Mouse (Mus musculus) kidney, embryonic 15.5 days (tissue): Measurements from ENCODE around the gene Atp8a1. TPM values are rescaled to one million over a fixed set of nuclear protein-coding genes. Genes with fewer than 3 reads are reported as not detected.

Source experiments
- ATAC-seq: fragments of 200-750 bp; cut with Nextera tagmentation; replicated peaks from 2 replicates; pipeline ENCODE4 v1.8.0; 2017; ENCODE audit warnings: moderate TSS enrichment; ENCODE audit not compliant: low FRiP score
- H3K27ac ChIP-seq: fragments of 300-500 bp; sonication (generic); 2 replicates; pipeline ENCODE4 v1.5.1; 2015; ENCODE audit warnings: mild to moderate bottlenecking, inconsistent platforms
- H3K27me3 ChIP-seq: fragments of 300-500 bp; sonication (generic); 2 replicates; pipeline ENCODE4 v1.6.1; 2015; ENCODE audit warnings: inconsistent platforms
- H3K36me3 ChIP-seq: fragments of 300-500 bp; sonication (generic); 2 replicates; pipeline ENCODE4 v1.6.1; 2015; ENCODE audit warnings: inconsistent platforms
- H3K4me1 ChIP-seq: fragments of 300-500 bp; sonication (generic); 2 replicates; pipeline ENCODE4 v1.6.1; 2015; ENCODE audit warnings: inconsistent platforms
- H3K4me2 ChIP-seq: fragments of 300-500 bp; sonication (generic); 2 replicates; pipeline ENCODE4 v1.6.1; 2015; ENCODE audit warnings: moderate library complexity, mild to moderate bottlenecking, inconsistent platforms
- H3K4me3 ChIP-seq: fragments of 300-500 bp; sonication (generic); replicated peaks from 2 replicates; pipeline ENCODE4 v1.5.1; 2015; ENCODE audit warnings: mild to moderate bottlenecking, inconsistent platforms
- H3K9ac ChIP-seq: fragments of 300-500 bp; sonication (generic); 2 replicates; pipeline ENCODE4 v1.6.1; 2015; ENCODE audit warnings: mild to moderate bottlenecking, inconsistent platforms
- H3K9me3 ChIP-seq: fragments of 300-500 bp; sonication (generic); replicated peaks from 2 replicates; pipeline ENCODE4 v1.6.1; 2016; ENCODE audit warnings: inconsistent platforms
- WGBS: fragments of 180-500 bp; shearing (Covaris S2); methylation state at CpG from one replicate; pipeline ENCODE4 v1.1.7; 2015; ENCODE audit warnings: mixed read lengths; 5-methylcytosine and 5-hydroxymethylcytosine counted together
- polyA plus RNA-seq: library from polyadenylated mRNA; unstranded; fragments of >200 nt; fragmentation: Nextera tagmentation; extraction: Ambion mirVana; gene quantifications from 2 replicates; pipeline ENCODE4 v1.2.1, GENCODE M21; 2015

Gene Atp8a1
- polyA plus RNA-seq, 1 experiment from 2014 or later: 11.5 TPM

DNA sequence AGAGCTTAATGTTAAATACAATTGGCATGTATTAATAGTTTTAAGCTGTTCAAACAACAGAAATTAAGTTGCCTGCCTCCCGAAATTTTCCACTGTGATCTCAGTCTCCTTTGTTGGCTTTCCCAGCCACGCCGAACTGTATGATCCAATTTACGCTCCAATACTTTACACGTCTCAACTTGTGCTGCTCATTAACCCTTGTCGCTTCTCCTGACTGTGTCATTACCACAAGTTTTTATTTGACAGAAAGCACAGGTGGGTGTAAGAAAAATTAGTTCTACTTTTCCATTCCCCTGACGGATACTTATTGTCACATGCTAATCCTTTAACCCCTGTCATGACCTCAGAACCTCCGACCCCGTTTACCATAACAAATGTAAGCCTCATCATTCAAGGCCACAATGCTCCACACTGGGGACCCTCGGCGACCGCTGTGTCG, 190.4 kb downstream of the Atp8a1 start:
- peaks cover 4% of the 10 kb centered on the region; the same call in 1 of the 2 replicates for H3K4me1 ChIP-seq
- 52% methylated on average over 13 of the region's 13 CpGs for WGBS
- no peaks in the 10 kb centered on the region for H3K9me3 ChIP-seq
- H3K27ac ChIP-seq: no peak overlapping the region
- H3K9ac ChIP-seq: no peak overlapping the region
- H3K4me2 ChIP-seq: no peak overlapping the region
- no peak overlapping the region for H3K4me3 ChIP-seq
- peaks cover 3% of the 10 kb centered on the region; the same call in 1 of the 2 replicates for H3K36me3 ChIP-seq
- no peaks in the 10 kb centered on the region for H3K27me3 ChIP-seq
- ATAC-seq: no peak

DNA sequence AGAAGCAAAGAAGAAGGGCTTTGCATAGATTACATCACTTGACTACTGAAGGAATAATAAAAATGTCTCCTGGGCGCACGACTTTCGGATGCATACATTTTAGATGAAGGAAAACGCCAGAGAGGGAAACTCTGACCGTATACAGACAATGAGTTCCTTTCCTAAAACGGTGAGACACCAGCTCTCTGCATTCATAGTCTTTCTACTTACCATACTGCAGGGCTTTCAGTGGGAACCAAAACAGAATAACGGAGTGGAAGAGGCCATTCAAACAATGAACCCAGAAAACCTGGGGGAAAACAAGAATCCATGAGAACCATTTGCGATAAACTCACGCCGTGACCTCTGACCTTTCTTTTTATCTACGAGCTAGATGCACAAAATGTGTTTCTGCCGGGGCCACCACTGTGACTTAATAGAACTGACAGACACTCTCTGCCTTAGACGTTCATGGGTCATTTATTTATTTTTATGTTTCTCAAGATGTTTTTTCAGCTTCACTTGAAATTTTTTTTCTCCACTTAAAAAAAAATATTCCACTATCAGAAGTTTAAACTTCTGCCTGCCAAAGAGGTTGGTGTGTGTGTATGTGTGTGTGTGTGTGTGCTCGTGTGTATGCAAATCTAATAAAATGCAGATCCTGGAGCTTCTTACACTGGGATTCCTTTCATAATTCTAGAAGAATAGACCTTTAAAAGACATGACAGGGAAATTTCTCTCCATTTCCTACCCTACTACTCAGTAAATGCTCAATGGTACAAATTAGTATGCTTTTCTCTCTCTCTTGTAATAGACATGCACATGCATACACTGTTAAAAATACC, 191.3 kb downstream of the Atp8a1 start:
- H3K27ac ChIP-seq: peak overlapping the region; percentile 27; the same call in 1 of the 2 replicates

DNA sequence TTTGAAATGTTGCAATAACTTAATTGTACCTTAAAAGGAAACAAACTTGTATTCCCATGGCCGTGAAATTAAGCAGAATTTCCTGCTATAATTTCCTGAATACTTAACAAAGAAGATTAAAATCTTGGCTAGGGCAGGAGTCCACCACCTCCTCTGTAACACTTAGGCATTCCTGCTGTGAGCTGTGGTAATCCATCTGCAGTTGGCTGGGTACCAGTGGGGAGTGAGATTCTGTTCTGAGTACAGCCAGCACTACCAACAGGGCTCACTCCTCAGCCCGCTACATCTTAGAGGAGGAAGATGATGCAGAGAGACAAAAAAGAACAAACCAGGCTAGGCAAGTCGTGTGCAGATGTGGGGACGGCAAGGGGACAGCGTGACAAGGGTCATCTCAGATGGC, 192.7 kb downstream of the Atp8a1 start:
- no peak overlapping the region for H3K4me3 ChIP-seq
- H3K9me3 ChIP-seq: no peaks in the 10 kb centered on the region
- WGBS: 81% methylated on average over 5 of the region's 5 CpGs
- no peak for ATAC-seq
- H3K36me3 ChIP-seq: peaks cover 3% of the 10 kb centered on the region; the same call in 1 of the 2 replicates
- peaks cover 4% of the 10 kb centered on the region; the same call in 1 of the 2 replicates for H3K4me1 ChIP-seq
- H3K27me3 ChIP-seq: no peaks in the 10 kb centered on the region
- H3K4me2 ChIP-seq: no peak overlapping the region
- 0 out of 2 replicates have a peak overlapping the region, but pooled peaks have one; percentile 9 for H3K27ac ChIP-seq
- no peak overlapping the region for H3K9ac ChIP-seq

More for the DNA sequence above, 191.3 kb downstream of the Atp8a1 start:
- H3K4me3 ChIP-seq: no peak overlapping the region
- H3K27me3 ChIP-seq: no peaks in the 10 kb centered on the region
- WGBS: 62% methylated on average over 14 of the region's 14 CpGs
- peaks cover 4% of the 10 kb centered on the region; the same call in 1 of the 2 replicates for H3K4me1 ChIP-seq
- no peak overlapping the region for H3K9ac ChIP-seq
- H3K36me3 ChIP-seq: peaks cover 3% of the 10 kb centered on the region; the same call in 1 of the 2 replicates
- no peak overlapping the region for H3K4me2 ChIP-seq
- ATAC-seq: no peak
- no peaks in the 10 kb centered on the region for H3K9me3 ChIP-seq

- no peaks in the 10 kb centered on the region for H3K9me3 ChIP-seq
- ATAC-seq: no peak
- 87% methylated on average over 3 of the region's 3 CpGs for WGBS
These were observed 193.7 kb downstream of the Atp8a1 start for GRCm38 (mm10) chr5:67653543-67653942.

DNA sequence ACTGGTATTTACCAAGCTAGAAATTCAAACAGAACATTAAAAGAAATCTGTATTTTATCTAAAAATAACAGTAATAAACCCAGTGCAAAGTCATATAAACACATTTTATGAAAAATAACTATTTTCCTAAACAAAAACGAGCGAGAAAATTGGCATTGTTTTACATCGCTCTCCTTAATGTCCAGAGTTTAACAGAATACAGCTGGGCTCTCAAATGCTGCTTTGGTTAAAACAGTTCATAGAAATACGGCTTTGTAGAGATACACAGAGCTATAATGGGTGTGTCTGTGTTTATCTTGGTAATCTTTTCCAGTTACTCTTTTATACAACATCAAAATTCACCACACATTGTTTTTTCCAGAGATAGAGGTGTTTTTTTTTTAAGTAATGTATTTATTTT, 194.8 kb downstream of the Atp8a1 start:
- no peaks in the 10 kb centered on the region for H3K9me3 ChIP-seq
- no peak overlapping the region for H3K9ac ChIP-seq
- no peak for ATAC-seq
- 59% methylated on average over 4 of the region's 4 CpGs for WGBS
- H3K36me3 ChIP-seq: peaks cover 3% of the 10 kb centered on the region; the same call in 1 of the 2 replicates
- H3K4me1 ChIP-seq: peaks cover 4% of the 10 kb centered on the region; the same call in 1 of the 2 replicates
- no peaks in the 10 kb centered on the region for H3K27me3 ChIP-seq
- H3K27ac ChIP-seq: no peak overlapping the region
- H3K4me2 ChIP-seq: no peak overlapping the region
- no peak overlapping the region for H3K4me3 ChIP-seq

More at GRCm38 (mm10) chr5:67653543-67653942, 193.7 kb downstream of the Atp8a1 start:
- H3K4me3 ChIP-seq: no peak overlapping the region
- no peaks in the 10 kb centered on the region for H3K27me3 ChIP-seq
- no peak overlapping the region for H3K9ac ChIP-seq
- H3K4me1 ChIP-seq: peaks cover 4% of the 10 kb centered on the region; the same call in 1 of the 2 replicates
- H3K36me3 ChIP-seq: peaks cover 3% of the 10 kb centered on the region; the same call in 1 of the 2 replicates
- H3K4me2 ChIP-seq: no peak overlapping the region
- H3K27ac ChIP-seq: no peak overlapping the region

DNA sequence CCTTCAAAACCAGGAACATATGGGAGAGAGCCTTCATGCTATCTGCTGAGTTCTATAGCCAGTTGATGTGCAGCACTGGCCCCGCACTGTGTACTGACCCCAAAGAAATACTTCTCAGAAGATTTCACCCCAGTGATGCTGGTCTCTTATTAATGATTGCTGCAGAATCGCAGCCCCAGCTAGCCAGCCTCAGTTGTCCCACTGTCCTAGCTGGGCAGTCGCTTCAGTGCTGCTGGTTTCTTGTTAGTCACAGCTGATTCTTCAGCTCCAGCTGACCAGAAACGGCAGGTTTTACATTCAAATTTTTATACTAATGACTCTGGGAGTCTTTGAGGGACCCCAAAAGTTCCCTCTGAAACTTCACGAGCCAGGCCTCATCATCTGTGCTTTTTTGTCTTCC, 197.2 kb downstream of the Atp8a1 start:
- no peak overlapping the region for H3K4me3 ChIP-seq
- peaks cover 14% of the 10 kb centered on the region; the same call in 1 of the 2 replicates for H3K4me1 ChIP-seq
- WGBS: 93% methylated on average over 5 of the region's 5 CpGs
- no peaks in the 10 kb centered on the region for H3K9me3 ChIP-seq
- H3K36me3 ChIP-seq: peaks cover 3% of the 10 kb centered on the region; the same call in 1 of the 2 replicates
- H3K27ac ChIP-seq: no peak overlapping the region
- H3K9ac ChIP-seq: no peak overlapping the region
- H3K27me3 ChIP-seq: no peaks in the 10 kb centered on the region
- no peak overlapping the region for H3K4me2 ChIP-seq
- ATAC-seq: no peak

DNA sequence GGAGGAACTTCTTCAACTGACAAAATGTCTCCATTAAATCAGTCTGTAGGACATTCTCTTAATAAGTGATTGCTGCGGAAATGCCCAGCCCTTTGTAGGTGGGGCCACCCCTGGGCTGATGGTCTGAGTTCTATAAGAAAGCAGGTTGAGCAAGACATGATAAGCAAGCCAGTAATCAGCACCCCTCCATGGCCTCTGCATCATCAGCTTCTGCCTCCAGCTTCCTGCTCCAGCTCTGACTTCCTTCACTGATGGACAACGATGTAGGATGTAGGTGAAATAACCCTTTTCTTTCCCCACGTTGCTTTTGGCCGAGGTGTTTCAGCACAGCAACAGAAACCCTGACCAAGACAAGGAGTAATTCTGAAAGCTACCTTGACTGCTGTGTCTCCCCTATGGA, 198.1 kb downstream of the Atp8a1 start:
- no peak for ATAC-seq
- WGBS: 76% methylated on average over 4 of the region's 4 CpGs
- Histone ChIP-seq H3K9ac (no peak overlapping the region), H3K4me1 (peaks cover 14% of the 10 kb centered on the region; the same call in 1 of the 2 replicates), H3K9me3 (no peaks in the 10 kb centered on the region), H3K36me3 (peaks cover 5% of the 10 kb centered on the region; the same call in 1 of the 2 replicates), H3K4me3 (no peak overlapping the region), H3K4me2 (no peak overlapping the region), H3K27ac (no peak overlapping the region), H3K27me3 (no peaks in the 10 kb centered on the region)

DNA sequence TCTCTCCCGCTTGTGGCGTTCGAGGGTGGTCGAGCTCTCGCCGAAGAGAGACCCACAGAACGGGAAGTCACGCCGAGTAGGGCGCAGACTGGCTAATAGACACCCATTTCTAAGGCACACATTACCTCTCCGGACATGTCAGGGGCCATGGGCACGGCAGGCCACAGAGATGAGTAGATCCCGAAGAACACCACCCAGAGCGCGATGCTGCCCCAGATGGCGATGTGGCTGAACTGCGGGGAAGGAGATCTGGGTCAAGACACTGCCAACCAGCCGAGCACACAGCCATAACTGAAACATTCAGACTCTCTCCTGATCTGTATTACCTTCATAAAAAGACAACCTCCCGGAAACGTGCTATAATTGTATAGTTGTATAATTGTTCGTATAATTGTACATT, 199.7 kb downstream of the Atp8a1 start:
- Histone ChIP-seq H3K9me3 (no peaks in the 10 kb centered on the region), H3K4me3 (no peak overlapping the region), H3K4me1 (peaks cover 16% of the 10 kb centered on the region), H3K27me3 (no peaks in the 10 kb centered on the region), H3K36me3 (0 out of 2 replicates have a peak, but pooled peaks cover 3% of the 10 kb centered on the region), H3K27ac (no peak overlapping the region), H3K9ac (no peak overlapping the region), H3K4me2 (no peak overlapping the region)
- ATAC-seq: peak; percentile 68; the same call in 1 of the 2 replicates
- 83% methylated on average over 21 of the region's 21 CpGs for WGBS

GRCm38 (mm10) chr5:67646756-67647529, 200.3 kb downstream of the Atp8a1 start:
- ATAC-seq: no peak
- peaks cover 22% of the 10 kb centered on the region for H3K4me1 ChIP-seq
- no peaks in the 10 kb centered on the region for H3K27me3 ChIP-seq
- 43% methylated on average over 20 of the region's 20 CpGs for WGBS
- H3K9ac ChIP-seq: no peak overlapping the region
- H3K9me3 ChIP-seq: no peaks in the 10 kb centered on the region
- H3K4me3 ChIP-seq: no peak overlapping the region
- peak overlapping the region; percentile 20; the same call in 1 of the 2 replicates for H3K4me2 ChIP-seq
- H3K36me3 ChIP-seq: 0 out of 2 replicates have a peak, but pooled peaks cover 3% of the 10 kb centered on the region
- H3K27ac ChIP-seq: no peak overlapping the region

DNA sequence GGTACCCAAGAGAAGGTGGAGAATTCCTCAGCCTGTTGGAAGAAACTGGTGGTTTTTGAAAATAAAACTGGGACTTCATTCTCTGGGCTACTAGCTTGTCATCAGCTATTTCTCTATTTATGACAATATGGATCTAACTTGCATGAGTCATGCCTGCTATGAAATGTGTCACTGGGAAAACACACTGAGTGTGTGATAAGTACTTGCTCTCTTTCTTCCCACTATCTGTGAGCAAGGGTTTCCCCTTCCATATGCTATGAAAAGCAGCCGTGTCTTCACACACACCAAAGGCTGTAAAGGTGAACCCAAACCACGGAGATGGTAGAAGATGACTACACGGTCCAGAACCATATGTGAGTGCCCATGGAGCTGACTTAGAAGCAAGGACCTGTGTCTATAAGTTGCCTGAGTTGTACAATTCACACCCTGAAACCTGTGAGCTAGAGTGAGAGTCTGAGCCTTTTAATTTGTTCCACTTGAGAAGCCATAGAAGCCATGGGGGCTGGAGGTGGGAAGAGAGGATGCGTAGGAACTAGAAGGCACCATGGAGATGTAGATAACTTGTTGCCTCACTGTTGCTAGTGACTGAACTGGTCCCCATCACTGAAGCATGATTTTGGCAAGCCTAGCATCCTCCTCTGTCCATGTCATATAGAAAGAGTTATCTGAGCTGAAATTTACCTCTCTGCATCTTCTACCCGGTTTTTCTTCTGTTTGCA, 203.5 kb downstream of the Atp8a1 start:
- H3K4me2 ChIP-seq: no peak overlapping the region
- H3K4me3 ChIP-seq: no peak overlapping the region
- H3K36me3 ChIP-seq: 0 out of 2 replicates have a peak, but pooled peaks cover 3% of the 10 kb centered on the region
- H3K27ac ChIP-seq: no peak overlapping the region
- no peak for ATAC-seq
- WGBS: 89% methylated on average over 5 of the region's 5 CpGs
- H3K9me3 ChIP-seq: no peaks in the 10 kb centered on the region
- no peak overlapping the region for H3K9ac ChIP-seq
- H3K27me3 ChIP-seq: no peaks in the 10 kb centered on the region
- H3K4me1 ChIP-seq: peaks cover 38% of the 10 kb centered on the region
